Mouse (Mus musculus) intestine, postnatal 0 days (tissue): ENCODE results near the gene Uvssa. TPM values are rescaled to one million over a fixed set of nuclear protein-coding genes. Genes with fewer than 3 reads are reported as not detected.
A peak's percentile ranks its signal among the peaks of the same experiment; 100 is the strongest.

ENCODE experiments used
- ATAC-seq: fragments of 200-750 bp; cut with Nextera tagmentation; 2 replicates; pipeline ENCODE4 v1.8.0; 2017; ENCODE audit warnings: mild to moderate bottlenecking, moderate TSS enrichment, moderate library complexity
- H3K27ac ChIP-seq: fragments of 300-500 bp; sonication (generic); 2 replicates; pipeline ENCODE4 v1.5.1; 2014; ENCODE audit warnings: mild to moderate bottlenecking, low read depth, low read length, moderate library complexity
- H3K27me3 ChIP-seq: fragments of 300-500 bp; sonication (generic); replicated peaks from 2 replicates; pipeline ENCODE4 v1.6.1; 2014; ENCODE audit warnings: low read length, mixed read lengths; ENCODE audit not compliant: control insufficient read depth, insufficient read depth
- H3K36me3 ChIP-seq: fragments of 300-500 bp; sonication (generic); 2 replicates; pipeline ENCODE4 v1.6.1; 2014; ENCODE audit warnings: mild to moderate bottlenecking, moderate library complexity; ENCODE audit not compliant: control insufficient read depth, insufficient read depth
- H3K4me1 ChIP-seq: fragments of 300-500 bp; sonication (generic); replicated peaks from 2 replicates; pipeline ENCODE4 v1.6.1; 2014; ENCODE audit warnings: antibody characterized with exemption, low read length, mixed read lengths; ENCODE audit not compliant: control insufficient read depth, insufficient read depth
- H3K4me2 ChIP-seq: fragments of 300-500 bp; sonication (generic); replicated peaks from 2 replicates; pipeline ENCODE4 v1.6.1; 2014; ENCODE audit warnings: low read depth, mild to moderate bottlenecking, moderate library complexity
- H3K4me3 ChIP-seq: fragments of 300-500 bp; sonication (generic); 2 replicates; pipeline ENCODE4 v1.5.1; 2014; ENCODE audit warnings: low read depth, low read length
- H3K9ac ChIP-seq: fragments of 300-500 bp; sonication (generic); 2 replicates; pipeline ENCODE4 v1.6.1; 2014; ENCODE audit warnings: mild to moderate bottlenecking, low read depth, low read length
- H3K9me3 ChIP-seq: fragments of 300-500 bp; sonication (generic); 2 replicates; pipeline ENCODE4 v1.6.1; 2016; ENCODE audit warnings: mixed run types; ENCODE audit not compliant: control insufficient read depth
- CTCF ChIP-seq: sonication (generic); IDR thresholded peaks from 2 replicates; pipeline ENCODE4 v1.5.1; 2016; ENCODE audit warnings: low read depth, mild to moderate bottlenecking, control low read depth, antibody characterized with exemption, moderate library complexity
- WGBS: fragments of 180-500 bp; shearing (Covaris S2); extraction: QIAGEN DNeasy Blood & Tissue Kit; methylation state at CpG from one replicate; pipeline ENCODE4 v1.1.7; 2014; 5-methylcytosine and 5-hydroxymethylcytosine counted together
- polyA plus RNA-seq: library from polyadenylated mRNA; unstranded; fragments of >200 nt; fragmentation: Nextera tagmentation; extraction: Ambion mirVana; gene quantifications from 2 replicates; pipeline ENCODE4 v1.2.1, GENCODE M21; 2015

The Uvssa gene
- 3.4 and 4.8 TPM in 2 replicates for polyA plus RNA-seq

GRCm38 (mm10) chr5:33378302-33378854 lies at the start of gene Uvssa:
Gene Uvssa, plus strand, starts transcription at chr5:33378549.
- peak within 1 kb of the TSS; percentile 95 for H3K4me2 ChIP-seq
- peak within 1 kb of the TSS; percentile 76 for H3K9ac ChIP-seq
- H3K27me3 ChIP-seq: no peaks in the 10 kb centered on the region
- peak; percentile 98 for ATAC-seq
- peak within 1 kb of the TSS; percentile 89 for H3K27ac ChIP-seq
- H3K36me3 ChIP-seq: peaks cover 27% of the 10 kb centered on the region
- H3K9me3 ChIP-seq: no peaks in the 10 kb centered on the region
- under 1% methylated on average over 46 of the region's 46 CpGs for WGBS
- no peaks in the 10 kb centered on the region for H3K4me1 ChIP-seq
- H3K4me3 ChIP-seq: peak within 1 kb of the TSS; percentile 61
- TF ChIP-seq CTCF: peak; percentile 75

- H3K27ac ChIP-seq: peak overlapping the region; percentile 75
- H3K4me1 ChIP-seq: no peaks in the 10 kb centered on the region; the same call in 1 of the 2 replicates
- no peak for TF ChIP-seq CTCF
- no peaks in the 10 kb centered on the region; the same call in 1 of the 2 replicates for H3K36me3 ChIP-seq
- WGBS: 18% methylated on average over 18 of the region's 18 CpGs
- 0 out of 2 replicates have a peak, but pooled peaks cover 2% of the 10 kb centered on the region for H3K9me3 ChIP-seq
- no peaks in the 10 kb centered on the region for H3K27me3 ChIP-seq
- H3K4me3 ChIP-seq: peak overlapping the region; percentile 99
- H3K4me2 ChIP-seq: peak overlapping the region; percentile 82
- ATAC-seq: no peak
- H3K9ac ChIP-seq: peak overlapping the region; percentile 67
Measured at GRCm38 (mm10) chr5:33334381-33335272, 43.7 kb upstream of the Uvssa start.

- H3K9me3 ChIP-seq: 0 out of 2 replicates have a peak, but pooled peaks cover 2% of the 10 kb centered on the region
- peak within 1 kb of the TSS; percentile 92 for H3K27ac ChIP-seq
- WGBS: under 1% methylated on average over 65 of the region's 71 CpGs
- H3K36me3 ChIP-seq: peaks cover 2% of the 10 kb centered on the region; the same call in 1 of the 2 replicates
- H3K4me3 ChIP-seq: peak within 1 kb of the TSS; percentile 99
- no peaks in the 10 kb centered on the region for H3K27me3 ChIP-seq
- TF ChIP-seq CTCF: no peak
- ATAC-seq: peak; percentile 100
- peak within 1 kb of the TSS; percentile 98 for H3K9ac ChIP-seq
- H3K4me1 ChIP-seq: no peaks in the 10 kb centered on the region; the same call in 1 of the 2 replicates
- H3K4me2 ChIP-seq: peak within 1 kb of the TSS; percentile 82
Measured at GRCm38 (mm10) chr5:33335273-33335976, 42.9 kb upstream of the Uvssa start, which contains the start of gene Maea. Gene Maea, plus strand, starts transcription at chr5:33335509.

GRCm38 (mm10) chr5:33335977-33336360 lies 42.4 kb upstream of the Uvssa start:
- Histone ChIP-seq H3K9ac (peak overlapping the region; percentile 98), H3K4me2 (peak overlapping the region; percentile 82), H3K9me3 (0 out of 2 replicates have a peak, but pooled peaks cover 2% of the 10 kb centered on the region), H3K27me3 (no peaks in the 10 kb centered on the region), H3K27ac (peak overlapping the region; percentile 92), H3K4me1 (no peaks in the 10 kb centered on the region; the same call in 1 of the 2 replicates), H3K4me3 (peak overlapping the region; percentile 99), H3K36me3 (peaks cover 4% of the 10 kb centered on the region; the same call in 1 of the 2 replicates)
- 0% methylated on average over 20 of the region's 31 CpGs for WGBS
- no peak for TF ChIP-seq CTCF
- no peak for ATAC-seq

GRCm38 (mm10) chr5:33337206-33337605 lies 41.1 kb upstream of the Uvssa start:
- Histone ChIP-seq H3K4me3 (no peak overlapping the region), H3K4me2 (peak overlapping the region; percentile 82), H3K36me3 (peaks cover 4% of the 10 kb centered on the region; the same call in 1 of the 2 replicates), H3K9ac (no peak overlapping the region), H3K27me3 (no peaks in the 10 kb centered on the region), H3K27ac (no peak overlapping the region), H3K4me1 (no peaks in the 10 kb centered on the region; the same call in 1 of the 2 replicates), H3K9me3 (0 out of 2 replicates have a peak, but pooled peaks cover 2% of the 10 kb centered on the region)
- TF ChIP-seq CTCF: no peak
- ATAC-seq: no peak
- WGBS: 54% methylated on average over 8 of the region's 8 CpGs
